Mouse (Mus musculus): ENCODE measurements around the gene Vmn1r30. TPM values are rescaled to one million over a fixed set of nuclear protein-coding genes. Genes with fewer than 3 reads are reported as not detected.

Gene Vmn1r30
- total RNA-seq (2021), result not detected
- long read RNA-seq, experiment 1, result 0 reads
- long read RNA-seq, experiment 2, result 0 reads

DNA sequence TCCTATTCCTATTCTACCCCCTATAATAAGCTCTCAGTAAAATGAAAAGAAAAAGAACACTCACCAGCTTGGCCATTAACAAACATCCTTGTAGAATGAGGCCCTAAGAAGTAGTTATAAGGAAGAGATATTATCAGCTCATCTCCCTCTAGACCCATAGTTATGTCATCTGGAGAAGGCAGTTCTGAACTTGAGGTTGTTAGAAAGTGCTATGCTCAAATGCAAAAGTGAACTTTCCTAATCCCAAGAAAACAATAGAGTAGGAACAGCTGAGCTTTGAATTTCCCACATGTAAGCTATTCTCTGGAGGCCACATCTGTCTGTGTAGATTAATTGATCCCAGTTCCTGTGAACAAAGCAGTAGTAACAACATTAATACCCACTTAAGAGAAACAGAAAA lies at the start of gene Vmn1r30:
Gene Vmn1r30 (minus strand): TSS at position 101 of the 400 bp plus-strand sequence.
- DNase-seq (ENCODE audit: low spot score in 2 of 2), result no peak

- DNase-seq (ENCODE audit: low spot score in 2 of 2), result no peak
Observed at GRCm38 (mm10) chr6:58475230-58475629, 32.0 kb upstream of the Vmn1r30 start, which contains the start of gene Vmn1r31. Gene Vmn1r31 (minus strand): TSS chr6:58475330.

Other genes with a start within 250 kb of the Vmn1r30 start
- gene Vmn1r27, start 224.6 kb downstream of the Vmn1r30 start, total RNA-seq (2021), result not detected
- gene Vmn1r28, start 181.3 kb downstream of the Vmn1r30 start, total RNA-seq (2021), result not detected
- gene Vmn1r29, start 141.8 kb downstream of the Vmn1r30 start, total RNA-seq (2021), result not detected
- gene Vmn1r31, start 31.9 kb upstream of the Vmn1r30 start, total RNA-seq (2021), result not detected
- 10 to 100 TPM; 23.4 to 26.1 TPM for gene Abcg2, start 141.1 kb upstream of the Vmn1r30 start, total RNA-seq (2021)

Measured in adrenal gland, adult 18-20 months (tissue).